Mouse (Mus musculus): ENCODE measurements around the gene Pla2g12b.

GRCm38 (mm10) chr10:59391907-59392306 is 11.6 kb upstream of the Pla2g12b start:
- TF ChIP-seq POLR2A (IDR thresholded peaks at IDR 0.05; ENCODE audit: extremely low read depth, insufficient read depth, low read length) (no peak), CTCF (IDR thresholded peaks at IDR 0.05; ENCODE audit: extremely low read depth, insufficient read depth, low read length) (no peak)
